Mouse (Mus musculus) testis, adult 2 months (tissue): Measurements from ENCODE around the gene Stat3.

Source experiments
- CTCF ChIP-seq: fragments of 200-500 bp; IDR thresholded peaks from 2 replicates; pipeline ENCODE4 v1.5.1; 2012; ENCODE audit warnings: low read depth, mild to moderate bottlenecking, inconsistent platforms, low read length, moderate library complexity; ENCODE audit not compliant: control insufficient read depth, insufficient read depth, insufficient replicate concordance
- POLR2A ChIP-seq: fragments of 200-500 bp; IDR thresholded peaks from 2 replicates; pipeline ENCODE4 v1.6.1; 2012; ENCODE audit warnings: low read depth, mild to moderate bottlenecking, inconsistent platforms, low read length, moderate library complexity; ENCODE audit not compliant: control insufficient read depth

DNA sequence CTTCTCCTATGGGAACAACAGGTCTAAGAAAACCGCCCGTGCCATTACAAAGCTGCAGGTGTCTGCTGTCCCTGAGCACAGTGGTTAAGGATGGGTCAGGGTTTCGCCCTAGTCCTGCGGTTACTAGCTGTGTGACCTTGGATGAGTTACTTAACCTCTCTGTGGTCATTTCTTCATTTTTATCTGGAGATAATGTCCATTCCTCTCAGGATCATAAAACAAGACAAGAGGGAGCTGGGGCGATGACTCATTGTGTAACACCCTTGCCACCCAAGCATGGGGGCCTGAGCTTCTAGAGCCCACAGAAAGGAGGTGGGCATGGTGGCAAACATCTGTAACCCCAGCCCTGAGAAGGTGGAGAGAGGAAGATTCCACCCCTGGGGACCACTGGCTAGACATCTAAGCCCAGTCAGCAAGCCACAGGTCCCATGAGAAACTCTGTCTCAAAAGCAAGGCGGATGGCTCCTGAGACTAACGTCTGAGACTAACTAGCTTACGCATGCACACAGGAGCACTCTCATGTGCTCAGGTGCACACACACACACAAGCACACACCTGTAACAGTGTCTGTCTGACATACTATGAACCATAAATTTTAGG, 96.2 kb downstream of the Stat3 start:
- TF ChIP-seq CTCF, result no peak
- no peak for TF ChIP-seq POLR2A
